Mouse (Mus musculus): ENCODE measurements at regions not wholly inside any gene's neighbourhood (a gene's known extent, or its start where the extent isn't known, plus 50 kb on each side); places are given as distances from the start of the nearest gene placed in this dataset.
A peak's percentile ranks its signal among the peaks of the same experiment; 100 is the strongest.

GRCm38 (mm10) chr7:121312961-121313587 is 78.6 kb upstream of the Hs3st2 start:
- peaks cover 5% of the 10 kb centered on the region; the same call in 1 of the 2 replicates for H3K4me1 ChIP-seq (ENCODE audit: control insufficient read depth, insufficient read depth, low read length)
- H3K4me3 ChIP-seq (replicated peaks; ENCODE audit: low read depth, low read length), result 0 out of 2 replicates have a peak overlapping the region, but pooled peaks have one; percentile 3
- 0 out of 2 replicates have a peak overlapping the region, but pooled peaks have one; percentile 26 for H3K9ac ChIP-seq (replicated peaks; ENCODE audit: low read length)
- H3K36me3 ChIP-seq (ENCODE audit: control insufficient read depth, insufficient read depth, low read length), result no peaks in the 10 kb centered on the region
- DNase-seq (peak; percentile 68), ATAC-seq (ENCODE audit: low FRiP score, low TSS enrichment) (no peak; the same call in 1 of the 2 replicates)
- H3K27me3 ChIP-seq (ENCODE audit: control insufficient read depth, insufficient read depth, low read length), result no peaks in the 10 kb centered on the region
- WGBS, result 3% methylated on average over 19 of the region's 19 CpGs
- H3K9me3 ChIP-seq (ENCODE audit: control insufficient read depth, low read length), result no peaks in the 10 kb centered on the region
- peak overlapping the region; percentile 67 for H3K27ac ChIP-seq (replicated peaks; ENCODE audit: low read depth, low read length)
- peak overlapping the region; percentile 46 for H3K4me2 ChIP-seq (ENCODE audit: low read length)

GRCm38 (mm10) chr7:121314521-121314920 is 77.1 kb upstream of the Hs3st2 start:
- H3K4me1 ChIP-seq (ENCODE audit: control insufficient read depth, insufficient read depth, low read length), result peaks cover 5% of the 10 kb centered on the region; the same call in 1 of the 2 replicates
- no peaks in the 10 kb centered on the region for H3K36me3 ChIP-seq (ENCODE audit: control insufficient read depth, insufficient read depth, low read length)
- no peaks in the 10 kb centered on the region for H3K27me3 ChIP-seq (ENCODE audit: control insufficient read depth, insufficient read depth, low read length)
- no peak overlapping the region for H3K9ac ChIP-seq (replicated peaks; ENCODE audit: low read length)
- 86% methylated on average over 4 of the region's 4 CpGs for WGBS
- no peak overlapping the region for H3K4me2 ChIP-seq (ENCODE audit: low read length)
- ATAC-seq (ENCODE audit: low FRiP score, low TSS enrichment), result no peak
- no peak overlapping the region for H3K27ac ChIP-seq (replicated peaks; ENCODE audit: low read depth, low read length)
- DNase-seq, result no peak
- no peak overlapping the region for H3K4me3 ChIP-seq (replicated peaks; ENCODE audit: low read depth, low read length)
- no peaks in the 10 kb centered on the region for H3K9me3 ChIP-seq (ENCODE audit: control insufficient read depth, low read length)

GRCm38 (mm10) chr7:121329274-121329673 is 62.4 kb upstream of the Hs3st2 start:
- Histone ChIP-seq H3K9me3 (ENCODE audit: control insufficient read depth, low read length) (no peaks in the 10 kb centered on the region), H3K27ac (replicated peaks; ENCODE audit: low read depth, low read length) (no peak overlapping the region), H3K4me2 (ENCODE audit: low read length) (no peak overlapping the region), H3K4me1 (ENCODE audit: control insufficient read depth, insufficient read depth, low read length) (no peaks in the 10 kb centered on the region), H3K9ac (replicated peaks; ENCODE audit: low read length) (no peak overlapping the region), H3K36me3 (ENCODE audit: control insufficient read depth, insufficient read depth, low read length) (no peaks in the 10 kb centered on the region), H3K4me3 (replicated peaks; ENCODE audit: low read depth, low read length) (no peak overlapping the region), H3K27me3 (ENCODE audit: control insufficient read depth, insufficient read depth, low read length) (no peaks in the 10 kb centered on the region)
- ATAC-seq (ENCODE audit: low FRiP score, low TSS enrichment) (no peak), DNase-seq (no peak)
- 86% methylated on average over 7 of the region's 7 CpGs for whole genome bisulfite sequencing

GRCm38 (mm10) chr7:121332532-121332931 is 59.1 kb upstream of the Hs3st2 start:
- Histone ChIP-seq H3K4me1 (ENCODE audit: control insufficient read depth, insufficient read depth, low read length) (no peaks in the 10 kb centered on the region), H3K9ac (replicated peaks; ENCODE audit: low read length) (no peak overlapping the region), H3K27me3 (ENCODE audit: control insufficient read depth, insufficient read depth, low read length) (no peaks in the 10 kb centered on the region), H3K27ac (replicated peaks; ENCODE audit: low read depth, low read length) (no peak overlapping the region), H3K4me3 (replicated peaks; ENCODE audit: low read depth, low read length) (no peak overlapping the region), H3K4me2 (ENCODE audit: low read length) (no peak overlapping the region), H3K9me3 (ENCODE audit: control insufficient read depth, low read length) (no peaks in the 10 kb centered on the region), H3K36me3 (ENCODE audit: control insufficient read depth, insufficient read depth, low read length) (no peaks in the 10 kb centered on the region)
- 21% methylated on average over 2 of the region's 2 CpGs for WGBS
- ATAC-seq (ENCODE audit: low FRiP score, low TSS enrichment) (no peak), DNase-seq (peak; percentile 42)

GRCm38 (mm10) chr7:121335390-121336109 is 56.1 kb upstream of the Hs3st2 start:
- no peaks in the 10 kb centered on the region for H3K9me3 ChIP-seq (ENCODE audit: control insufficient read depth, low read length)
- 83% methylated on average over 9 of the region's 9 CpGs for WGBS
- H3K4me1 ChIP-seq (ENCODE audit: control insufficient read depth, insufficient read depth, low read length), result 0 out of 2 replicates have a peak, but pooled peaks cover 7% of the 10 kb centered on the region
- H3K4me3 ChIP-seq (replicated peaks; ENCODE audit: low read depth, low read length), result no peak overlapping the region
- no peaks in the 10 kb centered on the region for H3K27me3 ChIP-seq (ENCODE audit: control insufficient read depth, insufficient read depth, low read length)
- ATAC-seq (ENCODE audit: low FRiP score, low TSS enrichment) (no peak), DNase-seq (peak; percentile 37)
- no peak overlapping the region for H3K27ac ChIP-seq (replicated peaks; ENCODE audit: low read depth, low read length)
- H3K36me3 ChIP-seq (ENCODE audit: control insufficient read depth, insufficient read depth, low read length), result no peaks in the 10 kb centered on the region
- no peak overlapping the region for H3K9ac ChIP-seq (replicated peaks; ENCODE audit: low read length)
- no peak overlapping the region for H3K4me2 ChIP-seq (ENCODE audit: low read length)

- Histone ChIP-seq H3K27me3 (ENCODE audit: control insufficient read depth, insufficient read depth, low read length) (no peaks in the 10 kb centered on the region), H3K4me3 (replicated peaks; ENCODE audit: low read depth, low read length) (no peak overlapping the region), H3K4me1 (ENCODE audit: control insufficient read depth, insufficient read depth, low read length) (0 out of 2 replicates have a peak, but pooled peaks cover 7% of the 10 kb centered on the region), H3K9me3 (ENCODE audit: control insufficient read depth, low read length) (no peaks in the 10 kb centered on the region), H3K27ac (replicated peaks; ENCODE audit: low read depth, low read length) (no peak overlapping the region), H3K4me2 (ENCODE audit: low read length) (no peak overlapping the region), H3K36me3 (ENCODE audit: control insufficient read depth, insufficient read depth, low read length) (no peaks in the 10 kb centered on the region), H3K9ac (replicated peaks; ENCODE audit: low read length) (no peak overlapping the region)
- DNase-seq (peak; percentile 15), ATAC-seq (ENCODE audit: low FRiP score, low TSS enrichment) (no peak)
- WGBS, result 24% methylated on average over 3 of the region's 3 CpGs
Measured at GRCm38 (mm10) chr7:121339942-121340341, 51.7 kb upstream of the Hs3st2 start.

Data from midbrain, embryonic 14.5 days (tissue).